Mouse (Mus musculus): ENCODE results near the gene Fgfr2.

Fgfr2 gene

DNA sequence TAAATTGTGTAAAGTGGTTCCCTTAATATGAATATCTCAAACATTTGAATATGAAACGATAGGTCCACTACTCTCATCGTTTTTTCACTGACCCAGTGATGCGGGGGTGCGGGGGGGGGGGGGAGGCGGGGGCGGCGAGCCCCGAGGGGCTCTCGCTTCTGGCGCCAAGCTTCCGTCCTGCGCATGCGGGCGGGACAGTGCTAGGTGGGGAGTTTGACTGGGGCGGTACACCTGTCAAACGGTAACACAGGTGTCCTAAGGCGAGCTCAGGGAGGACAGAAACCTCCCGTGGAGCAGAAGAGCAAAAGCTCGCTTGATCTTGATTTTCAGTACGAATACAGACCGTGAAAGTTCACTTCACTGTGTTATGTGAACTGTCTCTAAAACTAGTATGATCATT lies 2288.9 kb downstream of the Fgfr2 start:
- DNase-seq (ENCODE audit: extremely low spot score, low read depth, low spot score), result peak; percentile 99

DNA sequence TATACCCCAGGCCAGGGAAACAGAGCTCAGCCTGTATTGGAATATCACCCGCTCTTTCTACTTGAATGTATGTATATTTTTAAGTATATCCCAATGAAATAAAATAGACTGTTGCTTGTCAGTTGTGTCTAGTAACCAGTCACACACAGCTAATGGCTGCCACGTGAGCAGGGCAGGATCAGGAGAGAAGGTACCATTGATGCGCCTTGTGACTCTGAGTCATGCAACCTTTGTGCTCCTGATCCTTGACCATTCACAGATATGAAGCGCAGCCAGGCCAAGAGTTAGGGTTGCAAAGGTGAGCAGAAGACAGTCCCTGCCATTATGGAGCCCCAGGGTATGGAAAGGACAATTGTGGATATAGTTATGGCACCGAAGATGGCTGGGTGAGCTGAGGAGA lies 2291.6 kb downstream of the Fgfr2 start:
- DNase-seq (ENCODE audit: extremely low spot score, low read depth, low spot score), result no peak

DNA sequence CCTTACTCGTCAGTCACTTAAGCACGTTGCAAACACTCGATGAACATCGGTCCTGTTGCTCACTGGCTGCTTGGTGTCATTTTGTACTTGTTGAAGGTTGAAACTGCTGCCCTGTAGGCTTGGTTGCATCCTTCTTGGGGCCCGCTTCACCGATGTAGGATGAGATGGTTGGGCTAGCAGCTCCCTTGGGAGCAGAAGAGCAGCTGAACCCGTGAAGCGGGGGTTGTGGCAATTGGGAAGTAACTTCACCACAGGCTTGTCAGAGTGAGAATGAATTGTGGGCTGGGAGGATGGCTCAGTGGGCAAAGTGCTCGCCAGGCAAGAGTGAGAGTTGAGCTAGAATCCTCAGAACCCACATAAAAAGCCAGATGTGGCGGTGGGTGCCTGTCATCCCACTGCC lies 2294.7 kb downstream of the Fgfr2 start:
- DNase-seq (ENCODE audit: extremely low spot score, low read depth, low spot score), result no peak

DNA sequence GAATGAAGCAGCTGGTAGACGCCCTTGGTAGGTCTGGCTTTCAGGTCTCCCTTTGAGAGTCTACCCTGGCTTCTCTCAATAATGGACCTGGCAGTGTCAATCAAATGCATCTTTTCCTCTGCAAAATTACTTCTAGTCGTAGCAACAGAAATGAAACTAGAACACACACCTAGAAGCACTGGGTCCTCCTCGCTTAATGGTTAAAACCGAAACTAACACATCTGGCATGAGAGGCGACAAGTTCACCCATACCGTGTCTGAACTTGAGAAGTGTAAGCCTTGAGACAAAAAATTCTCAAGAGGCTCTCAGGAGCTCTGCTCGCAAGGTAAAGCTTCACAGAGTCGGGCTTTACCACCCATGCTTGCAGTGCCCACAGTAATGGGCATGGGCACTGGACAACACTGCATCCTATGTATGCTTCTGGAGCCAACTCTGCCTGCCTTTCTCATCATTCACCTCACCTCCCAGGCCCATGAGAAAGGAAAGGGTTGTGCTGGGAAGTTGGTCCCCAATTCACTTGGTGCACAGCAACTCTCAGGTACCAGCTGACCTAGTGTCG lies 2295.2 kb downstream of the Fgfr2 start:
- no peak for DNase-seq (ENCODE audit: extremely low spot score, low read depth, low spot score)

DNA sequence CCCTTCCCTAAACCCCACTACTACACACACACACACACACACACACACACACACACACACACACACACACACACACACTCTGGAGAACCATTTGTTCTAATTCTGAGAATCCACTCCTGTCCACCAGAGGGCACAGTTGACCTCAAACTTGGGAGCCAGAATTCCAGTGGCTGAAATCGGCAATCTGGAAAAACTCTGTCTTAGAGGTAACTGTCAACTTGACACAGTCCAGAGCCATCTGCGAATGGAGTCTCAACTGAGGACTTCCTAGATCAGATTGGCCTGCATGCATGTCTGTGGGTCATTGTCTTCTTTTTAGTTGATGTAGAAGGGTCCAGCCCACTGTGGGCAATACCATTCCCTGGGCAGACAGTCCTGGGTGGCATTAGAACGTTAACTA lies 2295.7 kb downstream of the Fgfr2 start:
- peak; percentile 28 for DNase-seq (ENCODE audit: extremely low spot score, low read depth, low spot score)

DNA sequence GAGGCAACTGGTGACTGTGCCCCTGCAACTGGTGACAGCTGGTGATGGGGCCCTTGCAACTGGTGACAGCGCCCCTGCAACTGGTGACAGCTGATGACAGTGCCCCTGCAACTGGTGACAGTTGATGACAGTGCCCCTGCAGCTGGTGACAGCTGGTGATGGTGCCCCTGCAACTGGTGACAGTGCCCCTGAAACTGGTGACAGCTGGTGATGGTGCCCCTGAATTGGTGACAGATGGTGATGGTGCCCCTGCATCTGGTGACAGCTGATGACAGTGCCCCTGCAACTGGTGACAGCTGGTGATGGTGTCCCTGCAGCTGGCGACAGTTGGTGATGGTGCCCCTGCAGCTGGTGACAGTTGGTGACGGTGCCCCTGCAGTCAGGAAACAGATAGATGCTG lies 2296.8 kb downstream of the Fgfr2 start:
- no peak for DNase-seq (ENCODE audit: extremely low spot score, low read depth, low spot score)

DNA sequence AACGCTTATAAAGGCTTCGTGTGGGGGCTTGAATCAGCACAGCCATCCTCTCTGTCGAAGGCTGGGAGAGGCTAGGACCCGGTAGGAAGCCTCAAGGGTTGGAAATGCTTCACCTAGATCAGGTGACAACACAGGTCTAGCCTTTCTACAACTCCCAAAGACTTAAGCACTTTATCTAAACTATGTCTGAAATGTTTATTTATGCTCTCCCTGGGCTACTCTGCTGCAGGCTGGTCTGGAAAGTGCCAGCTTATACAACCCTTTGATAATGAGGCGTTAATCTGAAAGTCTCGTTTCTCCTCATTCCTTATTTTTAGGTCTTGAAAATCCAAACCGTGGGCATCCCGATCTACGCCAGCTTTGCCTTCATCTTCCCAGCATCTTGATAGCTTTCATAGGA lies 2299.2 kb downstream of the Fgfr2 start:
- DNase-seq (ENCODE audit: extremely low spot score, low read depth, low spot score), result no peak

DNA sequence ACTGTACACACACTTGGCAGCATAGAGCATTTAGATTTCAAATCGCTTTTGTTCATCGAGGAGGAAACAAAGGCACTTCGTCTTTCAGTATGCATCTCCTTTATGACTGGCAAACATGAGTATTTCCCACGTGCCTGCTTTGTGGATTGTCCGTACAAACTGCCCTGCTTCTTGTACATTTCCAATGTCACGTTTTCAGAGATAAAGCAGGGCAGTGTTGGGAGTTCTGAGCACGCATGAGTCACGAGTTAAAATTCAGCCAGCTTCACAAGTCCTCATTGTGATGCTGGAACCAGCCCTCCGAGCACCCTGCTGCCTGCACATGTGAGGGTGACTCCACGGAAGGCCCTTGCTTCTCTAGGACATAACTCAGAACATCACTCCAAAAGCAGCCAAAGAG lies 2303.5 kb downstream of the Fgfr2 start:
- no peak for DNase-seq (ENCODE audit: extremely low spot score, low read depth, low spot score)

DNA sequence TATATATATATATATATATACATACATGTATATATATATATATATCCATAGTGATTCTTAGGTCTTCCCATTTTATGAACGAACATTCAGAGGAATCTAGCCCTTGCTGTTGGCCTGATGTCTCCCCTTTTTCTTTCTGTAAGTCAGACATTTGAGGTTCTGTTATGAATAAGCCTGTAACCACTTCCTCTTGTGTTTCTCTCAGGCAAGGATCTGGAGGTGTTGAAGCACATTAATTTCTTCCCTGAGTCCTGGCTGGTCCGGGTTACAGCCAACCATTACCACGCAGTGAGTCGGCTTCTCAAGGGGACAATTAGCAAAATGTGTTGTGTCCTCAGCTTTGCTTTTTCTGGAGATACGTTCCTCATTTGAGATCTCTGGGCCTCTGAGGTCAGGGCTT lies 2304.3 kb downstream of the Fgfr2 start:
- DNase-seq (ENCODE audit: extremely low spot score, low read depth, low spot score), result no peak

DNA sequence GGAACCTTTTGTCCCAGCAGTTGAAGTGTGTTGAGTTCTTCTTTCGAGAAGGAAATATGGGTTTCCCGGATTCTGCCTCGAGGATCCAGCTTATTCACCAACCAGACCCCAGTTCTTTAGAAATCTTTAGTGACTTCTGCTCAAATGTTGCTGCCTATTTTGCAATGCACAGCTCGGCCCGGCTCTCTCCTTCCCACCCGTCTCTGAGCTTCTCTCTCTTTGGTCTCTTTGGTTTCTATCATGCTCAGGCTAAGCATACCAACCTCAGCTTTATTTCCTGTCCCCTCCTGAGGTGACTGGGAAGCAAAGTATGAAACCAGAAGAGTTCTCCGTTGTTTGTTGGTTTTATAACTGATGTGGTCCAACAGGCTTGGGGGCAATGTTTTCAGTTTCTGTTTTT lies 2306.9 kb downstream of the Fgfr2 start:
- no peak for DNase-seq (ENCODE audit: extremely low spot score, low read depth, low spot score)

DNA sequence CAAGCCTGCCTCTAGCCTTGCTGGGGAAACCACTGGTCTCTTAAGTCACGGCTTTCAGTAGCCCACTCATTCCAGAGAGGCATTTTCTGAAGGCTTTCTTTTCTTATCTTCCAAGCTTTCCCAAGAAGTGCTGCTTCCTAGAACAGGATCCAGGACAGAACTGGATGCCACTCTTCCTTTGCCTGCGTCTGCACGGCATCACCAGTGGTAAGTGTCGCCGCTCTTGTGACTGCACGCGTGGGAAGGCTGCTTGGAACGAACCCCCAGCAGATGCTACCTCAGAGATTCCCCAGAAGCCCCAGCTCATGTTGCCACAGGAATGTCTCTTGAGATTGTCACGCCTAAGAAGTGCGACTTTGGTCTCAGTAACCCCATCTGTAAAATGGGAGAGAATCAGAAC lies 2307.5 kb downstream of the Fgfr2 start:
- no peak for DNase-seq (ENCODE audit: extremely low spot score, low read depth, low spot score)

DNA sequence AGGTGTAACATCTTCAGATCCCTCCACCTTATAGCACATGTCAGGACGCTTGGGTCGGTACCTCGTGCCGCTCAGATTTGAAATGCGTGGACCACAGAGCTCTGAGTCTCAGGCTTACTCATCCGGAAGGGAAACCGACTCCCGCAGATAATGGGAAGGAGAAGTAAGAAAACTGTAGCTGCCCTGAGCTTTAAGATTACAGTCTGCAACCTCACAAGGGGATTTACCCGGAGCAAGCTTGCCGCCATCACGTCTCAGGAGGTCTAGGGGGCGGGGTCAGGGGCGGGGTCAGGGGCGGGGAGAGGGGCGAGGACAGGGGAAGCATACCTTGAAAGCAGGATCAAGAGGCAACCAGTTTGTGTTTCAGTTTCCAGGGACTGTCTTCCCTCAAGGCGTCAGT lies 2310.7 kb downstream of the Fgfr2 start:
- DNase-seq (ENCODE audit: extremely low spot score, low read depth, low spot score), result no peak

DNA sequence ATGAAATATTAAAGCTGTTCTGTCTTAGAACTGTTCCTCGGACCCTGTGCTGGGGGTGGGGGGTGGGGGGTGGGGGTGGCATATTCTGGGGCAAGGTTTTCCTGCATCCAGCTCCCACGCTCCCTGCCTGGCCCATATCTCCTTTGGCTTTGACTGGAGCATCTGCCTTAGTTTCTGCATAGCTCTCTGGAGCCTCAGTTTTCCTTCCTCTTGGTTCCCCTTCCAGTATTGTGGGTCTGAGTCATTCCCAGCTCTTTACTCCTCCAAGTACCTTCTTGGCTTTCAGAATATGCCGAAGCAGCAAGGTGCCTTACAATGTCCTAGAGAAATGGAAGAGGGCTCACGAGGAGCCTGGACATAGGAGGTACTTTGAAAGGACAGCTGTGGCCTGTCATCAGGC lies 2312.9 kb downstream of the Fgfr2 start:
- no peak for DNase-seq (ENCODE audit: extremely low spot score, low read depth, low spot score)

DNA sequence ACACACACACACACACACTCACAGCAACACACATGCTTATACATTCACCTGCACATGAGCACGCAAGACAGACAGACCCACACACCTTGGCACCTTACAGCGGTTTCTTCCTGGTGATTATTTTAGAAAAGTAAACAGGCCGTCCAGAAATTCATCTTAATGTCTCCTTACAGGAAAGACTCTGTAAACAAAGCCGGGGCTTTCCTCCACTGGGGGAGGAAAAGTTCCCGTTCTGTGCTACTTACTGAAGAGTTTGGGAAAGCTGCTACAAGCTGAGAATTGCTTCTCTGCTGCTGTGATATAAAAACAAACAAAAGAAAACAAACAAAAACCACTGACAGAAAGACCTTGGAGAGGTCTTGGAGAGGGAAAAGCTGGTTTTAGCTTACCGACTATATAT lies 2314.5 kb downstream of the Fgfr2 start:
- DNase-seq (ENCODE audit: extremely low spot score, low read depth, low spot score), result no peak

DNA sequence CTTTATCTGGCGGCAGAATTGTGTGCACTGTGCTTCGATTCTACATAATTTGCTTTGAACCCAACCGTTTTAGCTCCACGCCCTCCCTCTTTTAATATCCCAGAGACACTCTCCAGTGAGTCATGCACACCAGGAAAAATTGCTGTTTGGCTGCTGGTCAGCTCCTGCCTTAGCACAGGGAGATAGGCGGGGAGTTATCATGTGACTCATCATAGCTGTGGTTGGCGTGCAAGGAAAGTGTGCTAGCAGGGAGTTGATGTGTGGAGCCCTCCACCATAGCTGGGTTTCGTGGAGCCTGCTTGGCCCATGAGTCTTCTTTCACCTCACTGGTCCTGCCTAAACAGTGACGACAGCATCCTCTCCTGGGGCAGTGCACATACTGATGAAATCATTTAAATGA lies 2315.4 kb downstream of the Fgfr2 start:
- DNase-seq (ENCODE audit: extremely low spot score, low read depth, low spot score), result no peak

DNA sequence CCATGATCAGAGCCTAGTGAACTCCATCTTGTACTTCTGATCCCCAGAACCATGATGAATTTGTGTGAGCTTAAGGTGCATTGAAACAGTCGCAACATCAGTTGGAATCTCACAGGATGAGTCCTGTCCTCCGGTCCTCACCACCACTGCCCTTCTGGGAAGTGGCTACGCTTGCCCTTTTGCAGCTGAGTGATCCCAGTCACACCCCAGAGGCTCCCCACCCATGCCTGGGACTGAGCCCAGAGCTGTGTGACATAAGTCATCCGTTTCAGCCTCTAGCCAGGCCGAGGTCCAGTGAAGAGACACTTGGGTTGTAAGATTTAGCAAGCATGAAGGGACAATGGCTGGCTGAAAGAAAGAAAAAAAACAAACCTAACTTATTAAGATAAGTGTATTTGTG lies 2318.2 kb downstream of the Fgfr2 start:
- no peak for DNase-seq (ENCODE audit: extremely low spot score, low read depth, low spot score)

DNA sequence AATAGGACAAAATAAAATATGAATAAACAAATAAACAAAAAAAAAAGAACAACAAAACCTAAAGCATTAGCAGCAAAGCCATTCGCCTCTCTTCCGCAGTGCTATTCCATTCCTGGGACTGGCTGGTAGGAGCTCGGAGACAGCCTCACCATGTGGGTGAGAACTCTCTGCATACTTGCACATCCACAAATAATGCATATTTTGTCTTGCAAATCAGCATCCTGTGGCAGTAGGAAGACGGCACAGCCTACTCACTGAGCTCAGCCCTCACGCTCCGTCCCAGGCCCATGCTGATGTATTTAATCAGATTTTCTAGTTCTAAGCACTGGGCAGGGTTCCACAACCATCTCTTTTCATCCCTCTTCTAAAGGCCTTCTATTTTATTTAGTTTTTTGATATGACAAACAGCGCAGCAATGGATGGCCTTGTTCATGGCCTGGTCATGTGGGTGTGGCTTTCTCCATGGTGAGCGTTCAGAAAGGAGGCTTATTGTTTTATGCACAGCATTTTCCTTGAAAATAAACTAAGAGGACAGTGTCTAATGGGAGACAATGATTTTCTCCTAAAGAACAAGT lies 2319.8 kb downstream of the Fgfr2 start:
- DNase-seq (ENCODE audit: extremely low spot score, low read depth, low spot score), result no peak

DNA sequence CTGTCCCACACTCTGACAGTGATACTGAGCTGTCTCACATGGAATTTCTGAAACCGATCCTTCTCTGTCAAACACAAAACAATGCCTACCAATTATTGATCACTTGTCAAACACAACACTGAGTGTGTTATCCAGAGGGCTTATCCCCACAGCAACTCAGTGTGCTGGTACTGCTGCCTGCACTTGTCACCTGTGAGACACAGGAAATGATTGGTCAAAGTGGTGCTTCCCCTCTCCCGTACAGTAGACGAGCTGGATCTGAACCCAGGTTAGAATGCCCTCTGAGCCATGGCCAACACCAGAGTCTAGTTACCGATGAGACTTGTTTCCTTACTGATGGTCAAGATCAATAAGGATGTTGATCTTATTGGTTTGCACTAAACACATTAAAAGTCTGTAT lies 2321.3 kb downstream of the Fgfr2 start:
- no peak for DNase-seq (ENCODE audit: extremely low spot score, low read depth, low spot score)

DNA sequence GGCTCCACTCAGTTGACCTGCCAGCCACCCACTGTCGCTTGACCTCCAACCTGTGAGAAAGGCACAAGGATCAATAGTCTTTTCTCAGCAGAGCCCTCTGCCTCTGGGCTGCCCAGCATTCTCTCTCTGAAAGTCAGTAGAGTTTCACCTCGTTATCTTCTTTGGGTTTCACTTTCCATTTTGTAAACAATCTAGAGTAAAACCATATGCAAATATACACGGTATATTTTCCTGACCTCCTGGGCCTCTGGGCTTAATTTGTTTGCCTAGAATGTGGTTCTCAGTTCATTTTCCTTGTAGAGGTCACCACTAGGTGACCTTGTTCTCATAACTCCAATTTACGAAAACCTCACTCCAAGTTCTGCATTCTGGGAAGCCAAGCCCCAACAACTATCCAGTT lies 2322.5 kb downstream of the Fgfr2 start:
- DNase-seq (ENCODE audit: extremely low spot score, low read depth, low spot score), result no peak

DNA sequence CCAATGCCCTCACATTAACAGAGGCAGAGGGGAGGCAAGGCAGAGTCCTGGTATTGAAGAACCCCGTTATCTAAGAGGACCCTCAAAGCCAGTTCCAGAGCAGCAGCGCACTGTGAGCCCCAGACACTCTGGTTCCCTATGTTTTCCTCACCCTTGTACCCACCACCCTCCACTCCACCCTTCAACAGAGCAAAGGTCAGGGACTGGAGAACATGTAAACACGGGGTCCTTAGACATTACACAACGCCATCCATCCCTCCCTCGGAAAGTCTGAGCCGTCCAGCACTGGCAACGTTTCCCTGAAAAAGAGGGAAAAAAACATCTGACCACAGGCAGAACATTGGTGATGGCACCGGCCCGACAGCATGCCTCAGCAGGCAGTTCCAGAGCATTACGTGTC lies 2323.7 kb downstream of the Fgfr2 start:
- no peak for DNase-seq (ENCODE audit: extremely low spot score, low read depth, low spot score)

DNA sequence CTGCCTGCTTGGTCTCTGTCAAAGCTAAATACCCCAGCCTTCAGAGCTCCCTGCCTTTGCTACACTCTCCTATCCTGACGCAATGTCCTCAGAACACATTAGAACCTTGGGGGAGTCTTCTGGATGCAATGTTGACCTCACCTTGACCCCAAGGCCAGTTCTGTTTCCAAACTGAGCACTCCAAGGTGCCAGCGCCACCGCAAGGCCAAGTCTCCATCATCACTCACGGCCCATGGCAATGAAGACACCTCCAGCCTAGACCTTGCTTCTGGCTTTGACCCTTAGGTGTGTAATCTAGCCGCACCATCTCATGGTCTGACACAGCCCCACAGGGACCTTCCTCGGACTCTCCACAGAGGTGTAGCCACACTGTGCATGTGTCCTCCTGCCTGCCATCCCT lies 2325.6 kb downstream of the Fgfr2 start:
- no peak for DNase-seq (ENCODE audit: extremely low spot score, low read depth, low spot score)

DNA sequence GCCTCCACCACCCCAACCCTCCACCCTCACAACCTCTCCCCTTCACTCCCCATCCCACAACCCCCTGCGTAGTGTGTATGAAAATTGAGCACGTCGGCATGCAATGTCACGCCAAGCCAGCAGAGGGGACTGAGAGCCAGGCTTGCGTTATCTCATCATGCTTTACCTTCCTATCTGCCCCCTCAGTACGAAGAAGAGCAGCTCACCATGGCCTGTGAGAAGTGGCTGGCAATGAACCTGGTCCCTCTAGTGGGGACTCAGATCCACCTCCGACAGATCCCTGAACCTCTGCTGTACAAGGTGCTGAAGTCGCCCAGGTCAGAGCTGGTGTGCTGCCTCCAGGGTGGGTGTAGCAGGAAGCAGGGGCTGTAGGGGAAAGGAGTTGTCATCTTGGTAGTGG lies 2326.4 kb downstream of the Fgfr2 start:
- DNase-seq (ENCODE audit: extremely low spot score, low read depth, low spot score), result no peak

DNA sequence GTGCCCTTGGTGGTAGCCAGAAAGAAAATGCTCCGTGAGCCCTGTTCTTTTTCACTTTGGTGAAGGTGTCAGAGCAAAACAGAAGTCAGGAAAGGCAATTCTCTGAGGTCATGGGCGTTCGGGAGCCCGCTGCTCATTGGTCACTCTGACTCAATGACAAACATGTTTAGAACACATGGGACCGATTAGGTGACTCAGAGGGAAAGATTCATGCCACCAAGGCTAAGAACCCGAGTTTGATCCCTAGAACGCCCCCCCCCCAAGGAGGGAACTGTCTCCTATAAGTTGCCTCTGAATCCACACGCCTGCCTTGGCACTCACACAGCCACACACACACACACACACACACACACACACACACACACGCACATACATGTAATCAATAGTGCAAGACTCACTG lies 2329.5 kb downstream of the Fgfr2 start:
- DNase-seq (ENCODE audit: extremely low spot score, low read depth, low spot score), result no peak

DNA sequence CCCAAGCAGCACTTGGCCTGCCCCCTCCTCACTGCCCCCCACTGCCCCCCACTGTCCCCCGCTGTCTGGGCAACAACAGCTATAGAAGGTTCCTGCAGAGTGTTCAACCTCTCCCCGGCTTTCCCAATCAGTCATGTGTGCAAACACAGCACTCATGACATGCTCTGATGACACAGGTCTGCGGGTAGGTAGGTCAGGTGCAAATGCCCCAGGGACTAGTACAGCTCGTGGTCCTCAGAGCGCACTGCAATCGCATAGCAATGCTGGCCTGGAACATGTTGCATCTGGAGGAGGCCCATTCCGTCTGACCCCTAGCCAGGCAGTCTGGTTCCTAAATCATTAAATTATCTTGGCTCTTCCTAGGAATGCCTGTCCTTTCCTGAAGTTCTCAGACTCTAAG lies 2333.7 kb downstream of the Fgfr2 start:
- no peak for DNase-seq (ENCODE audit: extremely low spot score, low read depth, low spot score)
